Mouse (Mus musculus): Measurements from ENCODE around the gene Gm19426. TPM values are rescaled to one million over a fixed set of nuclear protein-coding genes. Genes with fewer than 3 reads are reported as not detected.

The Gm19426 gene
- total RNA-seq, 1 experiment = 13.1 TPM

DNA sequence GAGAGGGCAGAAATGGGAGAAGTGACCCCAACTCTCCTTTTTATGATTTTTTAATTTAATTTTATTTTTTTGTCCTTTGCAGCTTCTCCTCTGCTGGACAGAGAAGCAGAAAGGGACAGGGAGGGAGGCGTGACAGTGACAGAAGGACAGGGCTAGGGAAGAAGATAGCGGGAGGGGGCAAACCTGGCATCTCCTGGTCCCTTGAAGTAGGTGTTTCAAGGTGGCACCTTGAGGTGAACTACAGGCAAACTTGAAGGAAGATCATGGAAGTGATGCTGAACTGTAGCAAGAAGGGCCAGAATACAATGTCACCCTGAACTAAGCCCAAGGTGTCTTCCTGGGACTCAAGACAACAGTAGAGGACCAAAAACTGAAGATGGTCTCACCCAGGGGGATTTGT is 8.5 kb downstream of the Gm19426 start:
- no peak overlapping the region for H3K27ac ChIP-seq (ENCODE audit: insufficient read depth, low read depth, low read length, poor library complexity, severe bottlenecking)
- no peak for DNase-seq (ENCODE audit: low read depth, low spot score)
- H3K9me3 ChIP-seq (ENCODE audit: control insufficient read depth, insufficient read depth, low read depth, low read length) = no peaks in the 10 kb centered on the region
- in situ Hi-C loops (cut with MboI; ENCODE audit: low sequenced_read_pairs in 2 of 2, unreplicated experiment in 2 of 2) = no loop called here
- no peak overlapping the region for H3K9ac ChIP-seq (ENCODE audit: insufficient read depth, low read depth, low read length, poor library complexity, severe bottlenecking)
- TF ChIP-seq ZC3H11A (IDR thresholded peaks at IDR 0.05; ENCODE audit: borderline replicate concordance, low read depth, low read length) (no peak), CHD2 (IDR thresholded peaks at IDR 0.05; ENCODE audit: low read depth, low read length) (no peak), MAFK (IDR thresholded peaks at IDR 0.05; ENCODE audit: insufficient read depth, low read depth, low read length) (no peak), HCFC1 (IDR thresholded peaks at IDR 0.05; ENCODE audit: borderline replicate concordance, insufficient read depth, low read length) (no peak), ZNF384 (IDR thresholded peaks at IDR 0.05; ENCODE audit: low read depth, low read length) (no peak)
- peaks cover 4 to 29% of the 10 kb centered on the region in 2 experiments; a peak in 3 of 4 replicates for H3K4me1 ChIP-seq (ENCODE audit: control insufficient read depth in 2 of 2, insufficient read depth in 2 of 2, low read length in 2 of 2, poor library complexity in 1 of 2)
- H3K36me3 ChIP-seq (ENCODE audit: control insufficient read depth, insufficient read depth, low read length, poor library complexity, severe bottlenecking) = no peaks in the 10 kb centered on the region
- peak overlapping the region in 1 of 2 experiments; percentile 32; a peak in 1 of 4 replicates for H3K4me3 ChIP-seq (ENCODE audit: insufficient read depth in 1 of 2, low read depth in 1 of 2, low read length in 2 of 2, poor library complexity in 1 of 2, severe bottlenecking in 1 of 2)

- peak overlapping the region; percentile 47; the same call in 1 of the 2 replicates for H3K9ac ChIP-seq (ENCODE audit: insufficient read depth, low read depth, low read length, poor library complexity, severe bottlenecking)
- TF ChIP-seq MAFK (IDR thresholded peaks at IDR 0.05; ENCODE audit: insufficient read depth, low read depth, low read length) (no peak), ZC3H11A (IDR thresholded peaks at IDR 0.05; ENCODE audit: borderline replicate concordance, low read depth, low read length) (no peak), ZNF384 (IDR thresholded peaks at IDR 0.05; ENCODE audit: low read depth, low read length) (no peak), HCFC1 (IDR thresholded peaks at IDR 0.05; ENCODE audit: borderline replicate concordance, insufficient read depth, low read length) (no peak), CHD2 (IDR thresholded peaks at IDR 0.05; ENCODE audit: low read depth, low read length) (no peak)
- peak overlapping the region; percentile 47 to 61 for H3K4me3 ChIP-seq (ENCODE audit: insufficient read depth in 1 of 2, low read depth in 1 of 2, low read length in 2 of 2, poor library complexity in 1 of 2, severe bottlenecking in 1 of 2)
- peaks cover 4 to 29% of the 10 kb centered on the region in 2 experiments; a peak in 3 of 4 replicates for H3K4me1 ChIP-seq (ENCODE audit: control insufficient read depth in 2 of 2, insufficient read depth in 2 of 2, low read length in 2 of 2, poor library complexity in 1 of 2)
- no peaks in the 10 kb centered on the region for H3K9me3 ChIP-seq (ENCODE audit: control insufficient read depth, insufficient read depth, low read depth, low read length)
- in situ Hi-C loops (cut with MboI; ENCODE audit: low sequenced_read_pairs in 2 of 2, unreplicated experiment in 2 of 2) = no loop called here
- H3K27ac ChIP-seq (ENCODE audit: insufficient read depth, low read depth, low read length, poor library complexity, severe bottlenecking) = no peak overlapping the region
- DNase-seq (ENCODE audit: low read depth, low spot score) = no peak
- H3K36me3 ChIP-seq (ENCODE audit: control insufficient read depth, insufficient read depth, low read length, poor library complexity, severe bottlenecking) = no peaks in the 10 kb centered on the region
These were observed 9.0 kb downstream of the Gm19426 start for GRCm38 (mm10) chr2:84734351-84734864.

DNA sequence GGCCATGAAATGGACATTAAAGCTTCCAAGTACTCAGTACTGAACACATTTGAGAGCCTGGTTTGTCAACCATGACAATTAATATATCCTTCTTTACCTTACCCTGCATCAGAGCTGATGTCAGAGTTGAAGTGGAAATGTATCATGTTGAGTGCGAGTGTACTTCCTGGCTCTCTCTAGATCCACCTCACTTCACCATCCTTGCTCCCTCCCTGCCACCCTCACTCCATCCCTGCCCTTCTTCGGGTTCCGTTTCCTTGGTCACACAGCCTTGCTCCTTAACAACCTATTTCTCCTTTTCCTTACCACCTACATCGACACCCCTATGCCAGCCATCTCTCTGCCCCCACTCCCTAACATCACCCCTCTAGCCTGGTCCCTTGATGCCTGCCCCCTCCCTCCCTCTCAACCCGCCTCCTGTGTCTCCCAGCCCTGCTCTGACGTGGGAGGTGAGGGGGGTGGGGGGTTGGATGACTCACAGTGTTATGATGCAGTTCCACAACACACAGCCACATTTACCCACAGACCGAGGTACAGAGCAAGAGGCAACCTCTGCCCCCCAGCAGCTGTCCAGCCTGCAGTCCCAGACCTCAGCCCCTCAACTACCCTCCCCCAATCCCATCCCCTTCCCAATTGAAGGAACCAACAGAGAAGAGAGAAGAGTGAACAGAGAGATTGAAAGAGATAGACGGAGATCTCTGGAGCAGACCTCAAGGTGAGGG is 9.7 kb downstream of the Gm19426 start, which contains the start of gene Ypel4:
TSS of gene Ypel4 (plus strand) at position 480 of the 722 bp plus-strand sequence.
- Histone ChIP-seq H3K36me3 (ENCODE audit: control insufficient read depth, insufficient read depth, low read length, poor library complexity, severe bottlenecking) (no peaks in the 10 kb centered on the region), H3K4me1 (ENCODE audit: control insufficient read depth in 2 of 2, insufficient read depth in 2 of 2, low read length in 2 of 2, poor library complexity in 1 of 2) (peaks cover 1 to 29% of the 10 kb centered on the region in 2 experiments; a peak in 3 of 4 replicates), H3K9ac (ENCODE audit: insufficient read depth, low read depth, low read length, poor library complexity, severe bottlenecking) (peak within 1 kb of the TSS; percentile 47; the same call in 1 of the 2 replicates), H3K4me3 (ENCODE audit: insufficient read depth in 1 of 2, low read depth in 1 of 2, low read length in 2 of 2, poor library complexity in 1 of 2, severe bottlenecking in 1 of 2) (peak within 1 kb of the TSS; percentile 47 to 61), H3K9me3 (ENCODE audit: control insufficient read depth, insufficient read depth, low read depth, low read length) (no peaks in the 10 kb centered on the region), H3K27ac (ENCODE audit: insufficient read depth, low read depth, low read length, poor library complexity, severe bottlenecking) (no peak within 1 kb of the TSS; the same call in 1 of the 2 replicates)
- TF ChIP-seq CHD2 (IDR thresholded peaks at IDR 0.05; ENCODE audit: low read depth, low read length) = no peak
- TF ChIP-seq MAFK (IDR thresholded peaks at IDR 0.05; ENCODE audit: insufficient read depth, low read depth, low read length) = no peak
- no peak for TF ChIP-seq ZNF384 (IDR thresholded peaks at IDR 0.05; ENCODE audit: low read depth, low read length)
- no peak for TF ChIP-seq HCFC1 (IDR thresholded peaks at IDR 0.05; ENCODE audit: borderline replicate concordance, insufficient read depth, low read length)
- TF ChIP-seq ZC3H11A (IDR thresholded peaks at IDR 0.05; ENCODE audit: borderline replicate concordance, low read depth, low read length) = no peak
- DNase-seq (ENCODE audit: low read depth, low spot score) = no peak
- in situ Hi-C loops (cut with MboI; ENCODE audit: low sequenced_read_pairs in 2 of 2, unreplicated experiment in 2 of 2) = no loop called here

DNA sequence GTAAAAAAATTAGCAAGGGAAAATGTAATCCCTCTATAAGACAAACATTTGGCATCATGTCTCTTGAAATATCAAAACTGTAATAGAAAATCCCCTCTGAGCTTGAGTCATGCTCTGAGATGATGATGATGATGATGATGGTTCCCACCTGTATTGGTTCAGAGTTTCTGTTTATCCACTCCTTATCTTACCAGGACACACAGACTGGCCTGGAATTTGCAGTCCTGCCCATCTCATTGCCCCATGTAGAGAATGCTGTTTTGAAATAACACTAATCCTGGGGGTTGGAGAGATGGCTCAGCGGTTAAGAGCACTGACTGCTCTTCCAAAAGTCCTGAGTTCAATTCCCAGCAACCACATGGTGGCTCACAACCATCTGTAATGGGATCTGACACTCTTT is 11.1 kb downstream of the Gm19426 start:
- no peak overlapping the region for H3K9ac ChIP-seq (ENCODE audit: insufficient read depth, low read depth, low read length, poor library complexity, severe bottlenecking)
- H3K27ac ChIP-seq (ENCODE audit: insufficient read depth, low read depth, low read length, poor library complexity, severe bottlenecking) = no peak overlapping the region
- H3K4me3 ChIP-seq (ENCODE audit: insufficient read depth in 1 of 2, low read depth in 1 of 2, low read length in 2 of 2, poor library complexity in 1 of 2, severe bottlenecking in 1 of 2) = no peak overlapping the region
- in situ Hi-C loops (cut with MboI; ENCODE audit: low sequenced_read_pairs in 2 of 2, unreplicated experiment in 2 of 2) = no loop called here
- no peaks in the 10 kb centered on the region for H3K9me3 ChIP-seq (ENCODE audit: control insufficient read depth, insufficient read depth, low read depth, low read length)
- peaks cover 3 to 25% of the 10 kb centered on the region in 2 experiments; a peak in 3 of 4 replicates for H3K4me1 ChIP-seq (ENCODE audit: control insufficient read depth in 2 of 2, insufficient read depth in 2 of 2, low read length in 2 of 2, poor library complexity in 1 of 2)
- TF ChIP-seq ZC3H11A (IDR thresholded peaks at IDR 0.05; ENCODE audit: borderline replicate concordance, low read depth, low read length) = no peak
- TF ChIP-seq HCFC1 (IDR thresholded peaks at IDR 0.05; ENCODE audit: borderline replicate concordance, insufficient read depth, low read length) = no peak
- H3K36me3 ChIP-seq (ENCODE audit: control insufficient read depth, insufficient read depth, low read length, poor library complexity, severe bottlenecking) = no peaks in the 10 kb centered on the region
- DNase-seq (ENCODE audit: low read depth, low spot score) = no peak

Data from ES-E14 (cell line).